ENCODE assay signal across 25 mouse cellular contexts in the genomic region with DNA sequence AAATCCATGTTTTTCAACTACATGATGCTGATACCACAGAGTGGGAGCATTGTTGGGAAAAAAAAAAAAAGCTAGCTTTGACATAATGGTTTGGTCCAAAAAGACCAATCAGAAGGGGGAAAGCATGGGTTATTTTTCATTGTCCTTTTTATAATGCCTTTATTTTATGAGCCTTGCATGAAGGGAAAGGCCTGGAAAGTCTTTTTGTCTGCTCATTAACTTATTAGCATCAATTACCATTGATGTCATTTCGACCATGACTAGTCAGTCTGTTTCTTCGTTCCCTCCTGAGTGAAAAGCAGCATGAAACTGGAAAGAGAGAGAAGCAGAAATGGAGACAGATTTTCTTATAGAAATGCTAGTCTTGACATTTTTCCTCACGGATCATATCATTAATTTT.
"Had no signal": no experiment of that assay in that cellular context is flagged by ENCODE, and none has a peak within 500 bp of the region (broad histone marks: within the 10 kb centered on the region; RNA-seq: fewer than 3 reads in every experiment).

No protein-coding gene starts in this region.

- H3K4me3 ChIP-seq: heart, adult 2 months; heart, embryonic 13.5 days; heart, embryonic 15.5 days; hindbrain, embryonic 10.5 days; hindbrain, embryonic 12.5 days; intestine, embryonic 15.5 days; limb, embryonic 13.5 days; limb, embryonic 15.5 days; liver, embryonic 12.5 days had no signal

- ATAC-seq: inflammation-experienced regulatory T-cells, adult 6 months; intestine, embryonic 15.5 days; intestine, postnatal 0 days; liver, embryonic 12.5 days had no signal

- H3K9ac ChIP-seq: heart, embryonic 13.5 days; heart, embryonic 15.5 days; hindbrain, embryonic 12.5 days; hindbrain, embryonic 14.5 days; intestine, embryonic 15.5 days; limb, embryonic 13.5 days; limb, embryonic 15.5 days; liver, embryonic 12.5 days had no signal

- H3K9me3 ChIP-seq: heart, embryonic 13.5 days; heart, embryonic 15.5 days; hindbrain, embryonic 10.5 days; hindbrain, embryonic 12.5 days; intestine, embryonic 15.5 days; limb, embryonic 13.5 days; limb, embryonic 15.5 days; liver, embryonic 12.5 days had no signal

- H3K36me3 ChIP-seq: heart, embryonic 13.5 days; heart, embryonic 15.5 days; hindbrain, embryonic 10.5 days; hindbrain, embryonic 12.5 days; intestine, embryonic 15.5 days; limb, embryonic 13.5 days; limb, embryonic 15.5 days; liver, embryonic 12.5 days had no signal

- H3K27ac ChIP-seq: heart, adult 2 months; heart, embryonic 13.5 days; heart, embryonic 15.5 days; hindbrain, embryonic 10.5 days; hindbrain, embryonic 12.5 days; hindbrain, embryonic 14.5 days; intestine, embryonic 15.5 days; limb, embryonic 13.5 days; limb, embryonic 15.5 days; liver, embryonic 12.5 days had no signal

- H3K27me3 ChIP-seq: heart, embryonic 13.5 days; heart, embryonic 15.5 days; hindbrain, embryonic 12.5 days; intestine, embryonic 15.5 days; limb, embryonic 13.5 days; limb, embryonic 15.5 days; liver, embryonic 12.5 days had no signal

- DNase-seq: gastrocnemius, postnatal 14 days; gastrocnemius, postnatal 36 days; heart, adult 11 months; heart, adult 2 months; heart, postnatal 14 days; heart, postnatal 4 days; kidney, adult 18-20 months; kidney, adult 8-10 months; kidney, postnatal 14 days; kidney, postnatal 36 days; layer of hippocampus, adult 9-11 months; layer of hippocampus, postnatal 36 days; left cerebral cortex, postnatal 4 days had no signal

- H3K4me1 ChIP-seq: heart, embryonic 13.5 days; heart, embryonic 15.5 days; hindbrain, embryonic 10.5 days; hindbrain, embryonic 12.5 days; intestine, embryonic 15.5 days; limb, embryonic 13.5 days; limb, embryonic 15.5 days; liver, embryonic 12.5 days had no signal

- H3K4me2 ChIP-seq: heart, embryonic 11.5 days; heart, embryonic 13.5 days; heart, embryonic 15.5 days; hindbrain, embryonic 12.5 days; hindbrain, embryonic 14.5 days; intestine, embryonic 15.5 days; limb, embryonic 13.5 days; limb, embryonic 15.5 days; liver, embryonic 12.5 days had no signal
